Mouse (Mus musculus): Measurements from ENCODE around the gene 1500015O10Rik.

Gene 1500015O10Rik

DNA sequence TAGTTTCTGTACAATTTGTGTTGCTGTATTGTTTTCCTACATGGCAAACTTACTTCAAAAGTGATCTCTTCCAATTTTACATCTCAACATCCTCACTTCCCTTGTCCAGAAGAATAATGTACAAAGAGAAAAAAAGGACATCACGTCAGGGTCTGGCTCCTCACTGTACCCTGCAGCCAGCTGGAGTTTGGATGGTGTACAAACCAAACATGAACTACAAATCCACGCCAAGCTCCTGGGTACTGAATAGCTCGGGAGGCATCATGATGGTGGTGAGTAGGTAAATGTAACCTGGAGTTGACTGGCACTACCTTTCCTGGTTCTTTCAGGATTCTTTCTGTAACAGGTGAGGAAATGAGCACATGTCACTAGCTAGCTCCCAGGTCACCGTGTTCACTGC is 43.7 kb downstream of the 1500015O10Rik start:
- no peak for DNase-seq (ENCODE audit: low read depth)

DNA sequence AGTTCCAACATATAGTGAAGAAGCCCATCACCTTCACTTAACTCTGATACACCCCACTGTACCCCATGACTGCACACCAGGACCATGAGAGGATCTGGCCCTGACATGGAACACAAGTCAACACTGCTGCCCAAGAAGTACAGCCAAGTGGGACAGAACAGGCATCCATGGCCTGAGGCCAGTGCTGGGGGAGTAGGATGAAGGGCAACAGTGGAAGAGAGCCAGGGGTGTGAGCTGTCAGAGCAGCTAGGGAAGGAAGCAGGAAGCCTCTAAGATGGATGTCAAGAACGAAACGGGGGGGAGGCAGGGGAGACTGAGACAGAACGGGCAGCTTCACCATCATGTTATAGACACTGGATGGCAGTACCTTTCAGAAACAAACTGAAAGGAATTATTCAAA is 45.7 kb downstream of the 1500015O10Rik start:
- DNase-seq (ENCODE audit: low read depth): no peak

DNA sequence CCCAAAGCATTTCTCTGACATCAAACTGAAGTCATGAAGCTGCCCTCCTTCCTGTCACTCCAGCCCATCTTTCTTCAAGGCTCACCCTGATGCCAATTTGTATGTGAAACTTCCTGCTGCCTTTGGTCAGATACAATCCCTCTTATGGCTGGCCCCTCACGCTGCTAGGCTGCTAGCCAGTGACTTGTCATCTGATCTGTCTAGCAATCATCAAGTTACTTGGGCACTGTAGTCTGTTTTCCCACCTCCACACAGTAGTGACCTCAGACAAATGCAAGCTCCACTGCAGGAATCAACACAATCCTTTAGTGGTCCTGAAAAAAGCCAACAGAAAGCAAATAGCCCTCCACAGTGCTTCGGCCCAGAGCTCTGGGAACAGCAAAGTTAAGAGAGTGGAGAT is 50.8 kb downstream of the 1500015O10Rik start:
- DNase-seq (ENCODE audit: low read depth): no peak

DNA sequence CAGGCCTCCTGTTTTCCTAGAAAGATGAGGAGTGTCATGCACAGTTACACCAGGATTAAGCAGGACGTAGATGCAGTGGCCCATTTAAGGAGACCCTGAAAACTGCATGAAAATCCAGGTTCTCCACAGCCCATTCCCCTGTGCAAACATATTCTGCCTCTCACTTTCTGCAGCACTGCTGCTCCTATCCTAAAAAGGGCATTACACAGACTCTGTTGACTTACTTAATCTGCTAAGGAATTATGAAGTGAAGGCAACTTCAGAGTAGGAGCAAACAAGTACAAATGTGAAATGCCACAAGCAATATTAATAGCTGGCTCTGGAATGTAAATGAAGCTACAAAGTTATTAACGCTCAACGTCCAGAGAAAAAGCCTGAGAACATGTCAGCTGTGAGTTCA is 51.3 kb downstream of the 1500015O10Rik start:
- no peak for DNase-seq (ENCODE audit: low read depth)

DNA sequence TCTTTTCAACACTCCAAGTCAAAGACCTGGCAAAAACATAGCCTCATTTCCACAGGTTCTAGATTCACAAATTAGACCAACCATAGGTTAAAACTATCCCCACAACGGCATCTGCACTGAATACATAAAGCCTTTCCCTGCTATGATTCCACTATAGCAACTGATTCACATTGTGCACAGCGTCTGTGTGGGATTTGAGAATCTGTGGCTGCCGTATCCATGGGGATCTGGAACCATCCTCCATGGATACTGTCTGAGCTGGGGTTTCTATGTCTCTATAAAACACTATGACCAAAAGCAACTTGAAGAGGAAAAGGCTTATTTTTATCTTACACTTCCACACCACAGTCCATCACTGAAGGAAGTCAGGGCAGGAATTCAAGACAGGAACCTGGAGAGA is 52.3 kb downstream of the 1500015O10Rik start:
- DNase-seq (ENCODE audit: low read depth): no peak

DNA sequence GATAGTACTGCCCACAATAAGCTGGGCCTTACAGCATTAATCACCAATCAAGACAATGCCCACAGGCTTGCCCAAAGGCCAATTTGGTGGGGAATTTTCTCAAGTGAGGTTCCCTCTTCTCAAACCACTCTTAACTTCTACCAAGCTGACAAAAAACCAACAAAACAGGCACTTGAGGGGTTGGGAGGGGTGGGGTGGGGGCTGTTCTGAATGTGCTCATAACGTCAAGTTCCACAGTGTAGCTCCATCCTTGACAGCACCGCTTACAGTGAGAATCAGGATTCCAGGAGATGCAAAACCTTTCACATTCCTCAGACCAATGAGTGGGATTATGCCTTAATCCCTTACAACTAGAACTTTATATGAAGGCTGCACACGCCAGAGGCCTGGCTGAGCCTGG is 52.8 kb downstream of the 1500015O10Rik start:
- DNase-seq (ENCODE audit: low read depth): no peak

DNA sequence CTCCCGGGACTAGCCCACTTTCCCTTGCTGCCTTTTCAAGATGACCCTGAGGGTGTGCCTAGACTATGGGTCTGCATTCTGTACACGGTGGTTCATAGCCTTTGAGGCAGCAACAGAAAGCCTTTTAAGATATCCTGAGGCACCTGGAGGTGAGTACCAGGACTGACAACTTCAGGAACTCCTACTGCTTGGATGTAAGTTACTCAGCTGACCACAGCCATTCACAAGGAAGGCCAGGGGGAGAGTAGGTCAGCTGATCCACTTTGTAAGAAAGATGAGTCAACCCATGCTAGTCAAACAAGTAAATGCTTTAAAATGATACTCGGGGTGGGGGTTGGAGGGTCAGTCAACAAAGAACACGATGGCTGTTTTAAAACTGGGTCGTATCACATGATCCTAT is 54.9 kb downstream of the 1500015O10Rik start:
- DNase-seq (ENCODE audit: low read depth): no peak

DNA sequence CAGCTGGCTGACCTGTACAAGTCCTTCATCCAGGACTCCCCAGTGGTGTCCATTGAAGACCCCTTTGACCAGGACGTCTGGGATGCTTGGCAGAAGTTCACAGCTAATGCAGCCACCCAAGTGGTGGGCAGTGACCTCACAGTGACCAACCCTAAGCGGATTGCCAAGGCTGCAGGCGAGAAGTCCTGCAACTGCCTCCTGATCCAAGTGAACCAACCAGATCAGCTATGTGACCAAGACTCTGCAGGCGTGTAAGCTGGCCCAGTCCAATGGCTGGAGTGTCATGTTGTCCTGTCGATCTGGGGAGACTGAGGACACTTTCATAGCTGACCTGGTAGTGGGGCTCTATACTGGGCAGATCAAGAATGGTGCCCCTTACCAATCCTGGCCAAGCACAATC is 56.3 kb downstream of the 1500015O10Rik start:
- no peak for DNase-seq (ENCODE audit: low read depth)

DNA sequence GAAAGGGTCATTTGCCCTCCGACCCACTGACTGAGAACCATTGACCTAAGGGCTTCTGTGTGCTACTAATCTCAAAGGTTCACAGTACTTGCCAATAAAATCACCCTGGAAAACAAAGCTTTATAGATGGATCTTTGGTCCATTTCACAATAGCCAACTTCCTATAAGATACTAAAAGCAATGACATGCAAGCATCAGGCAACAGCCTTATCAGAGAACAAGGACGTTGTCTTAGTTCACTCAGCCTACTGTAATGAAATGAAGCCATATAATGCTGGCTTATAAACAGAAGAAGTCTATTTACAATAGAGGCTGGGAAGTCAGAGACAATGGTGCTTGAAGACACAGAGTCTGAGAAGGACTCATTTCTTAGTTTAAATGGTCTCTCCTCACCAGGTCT is 59.4 kb downstream of the 1500015O10Rik start:
- DNase-seq (ENCODE audit: low read depth): no peak
